Mouse (Mus musculus) myocyte (in vitro differentiated cells): ENCODE results near the gene Alpi. TPM values are rescaled to one million over a fixed set of nuclear protein-coding genes. Genes with fewer than 3 reads are reported as not detected.

Experiments
- H3K27me3 ChIP-seq: one replicate; pipeline ENCODE4 v1.6.1; 2011; ENCODE audit not compliant: control insufficient read depth, insufficient read depth, insufficient read length
- H3K36me3 ChIP-seq: one replicate; pipeline ENCODE4 v1.6.1; 2011; ENCODE audit not compliant: control insufficient read depth, insufficient read depth
- H3K4me2 ChIP-seq: one replicate; pipeline ENCODE4 v1.6.1; 2011; ENCODE audit warnings: low read depth, control low read depth
- H3K4me3 ChIP-seq: one replicate; pipeline ENCODE4 v1.5.1; 2011; ENCODE audit warnings: mild to moderate bottlenecking, control low read depth, moderate library complexity
- H3K79me2 ChIP-seq: one replicate; pipeline ENCODE4 v1.6.1; 2011; ENCODE audit not compliant: control insufficient read depth, insufficient read depth
- H3ac ChIP-seq: one replicate; pipeline ENCODE4 v1.6.1; 2011; ENCODE audit not compliant: control insufficient read depth, insufficient read length
- CEBPB ChIP-seq: IDR thresholded peaks from 2 replicates; pipeline ENCODE4 v1.6.1; 2011; ENCODE audit warnings: mild to moderate bottlenecking, moderate library complexity; ENCODE audit not compliant: poor library complexity, insufficient read depth, severe bottlenecking
- E2F4 ChIP-seq: IDR thresholded peaks from one replicate; pipeline ENCODE4 v1.6.1; 2011; ENCODE audit warnings: mild to moderate bottlenecking, control low read depth, moderate library complexity; ENCODE audit not compliant: insufficient read depth
- MAX ChIP-seq: IDR thresholded peaks from one replicate; pipeline ENCODE4 v1.6.1; 2011; ENCODE audit warnings: low read depth, mild to moderate bottlenecking, control low read depth
- MYOD1 ChIP-seq, 3 experiments: IDR thresholded peaks; one replicate each; pipeline ENCODE4 v1.6.1; 2011; ENCODE audit warnings: control low read depth in 2 of 3, low read depth in 2 of 3, mild to moderate bottlenecking in 2 of 3, moderate library complexity in 1 of 3; ENCODE audit not compliant: insufficient read length in 2 of 3, control insufficient read depth in 1 of 3
- MYOG ChIP-seq, 3 experiments: IDR thresholded peaks; one replicate each; pipeline ENCODE4 v1.6.1; 2011; ENCODE audit warnings: control low read depth in 2 of 3, low read depth in 2 of 3, mild to moderate bottlenecking in 2 of 3; ENCODE audit not compliant: insufficient read length in 2 of 3, control insufficient read depth in 1 of 3, insufficient read depth in 1 of 3
- POLR2A ChIP-seq: IDR thresholded peaks from one replicate; pipeline ENCODE4 v1.6.1; 2011; ENCODE audit warnings: low read depth, mild to moderate bottlenecking, control low read depth, moderate library complexity; ENCODE audit not compliant: insufficient read length
- POLR2AphosphoS2 ChIP-seq: IDR thresholded peaks from one replicate; pipeline ENCODE4 v1.6.1; 2011; ENCODE audit warnings: low read depth, control low read depth; ENCODE audit not compliant: insufficient read length
- REST ChIP-seq: IDR thresholded peaks from one replicate; pipeline ENCODE4 v1.6.1; 2011; ENCODE audit warnings: mild to moderate bottlenecking, control low read depth, moderate library complexity; ENCODE audit not compliant: insufficient read depth, insufficient read length
- SRF ChIP-seq: IDR thresholded peaks from one replicate; pipeline ENCODE4 v1.6.1; 2011; ENCODE audit warnings: low read depth; ENCODE audit not compliant: control insufficient read depth, insufficient read length
- TCF12 ChIP-seq: IDR thresholded peaks from one replicate; pipeline ENCODE4 v1.6.1; 2011; ENCODE audit warnings: mild to moderate bottlenecking, control low read depth; ENCODE audit not compliant: poor library complexity, insufficient read depth, severe bottlenecking
- TCF3 ChIP-seq: IDR thresholded peaks from one replicate; pipeline ENCODE4 v1.6.1; 2011; ENCODE audit warnings: low read depth, control low read depth; ENCODE audit not compliant: insufficient read length
- USF1 ChIP-seq: IDR thresholded peaks from one replicate; pipeline ENCODE4 v1.6.1; 2011; ENCODE audit warnings: low read depth, mild to moderate bottlenecking, control low read depth, moderate library complexity
- polyA plus RNA-seq: library from polyadenylated mRNA; unstranded; fragments of >200 nt; fragmentation: generic; extraction: Trizol; gene quantifications from one replicate; pipeline ENCODE4 v1.2.1, GENCODE M21; 2012; ENCODE audit warnings: missing spikeins

Alpi gene
- polyA plus RNA-seq = 0.32 TPM

- H3K4me3 ChIP-seq = no peak within 1 kb of the TSS
- TF ChIP-seq CEBPB (no peak), POLR2A (no peak), TCF12 (no peak), USF1 (no peak), MYOD1 (IDR thresholded peaks at IDR 0.05; ENCODE audit: control insufficient read depth in 1 of 3, insufficient read length in 2 of 3, low read depth in 2 of 3) (no peak)
- H3K36me3 ChIP-seq = no peaks in the 10 kb centered on the region
- no peaks in the 10 kb centered on the region for H3K79me2 ChIP-seq
- H3K4me2 ChIP-seq = no peak within 1 kb of the TSS
- peaks cover 9% of the 10 kb centered on the region for H3K27me3 ChIP-seq
- H3ac ChIP-seq = no peak within 1 kb of the TSS
These were observed at the start of gene Alpi for GRCm38 (mm10) chr1:87101411-87101810. TSS of gene Alpi (minus strand) at chr1:87101606.

DNA sequence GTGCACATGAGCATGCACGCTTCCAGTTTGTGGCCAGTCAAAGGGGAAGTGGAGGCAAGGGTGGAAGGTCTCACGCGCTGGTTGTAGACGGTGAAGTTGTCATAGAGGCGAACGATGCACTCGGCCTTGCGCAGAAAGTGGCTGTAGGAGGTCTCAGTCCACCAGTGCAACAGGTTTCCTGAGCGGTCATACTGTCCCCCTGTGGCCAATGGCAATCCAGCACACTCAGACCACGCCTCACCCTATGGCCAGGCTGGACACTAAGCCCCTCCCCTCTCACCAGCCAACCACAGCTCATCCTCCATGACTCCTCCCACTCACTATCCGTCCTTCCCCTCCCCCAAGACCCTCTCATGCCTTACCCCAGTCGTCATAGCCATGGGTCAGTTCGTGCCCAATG lies 48.0 kb upstream of the Alpi start:
- no peak for TF ChIP-seq SRF
- TF ChIP-seq MAX = no peak
- TF ChIP-seq USF1 = no peak
- TF ChIP-seq TCF12 = no peak
- no peak for TF ChIP-seq MYOD1 (IDR thresholded peaks at IDR 0.05; ENCODE audit: control insufficient read depth in 1 of 3, insufficient read length in 2 of 3, low read depth in 2 of 3)
- no peak for TF ChIP-seq POLR2AphosphoS2
- TF ChIP-seq E2F4 = no peak
- no peak for TF ChIP-seq REST
- no peak for TF ChIP-seq CEBPB
- TF ChIP-seq MYOG (IDR thresholded peaks at IDR 0.05; ENCODE audit: control insufficient read depth in 1 of 3, insufficient read depth in 1 of 3, insufficient read length in 2 of 3, low read depth in 2 of 3) = no peak
- TF ChIP-seq TCF3 = no peak
- TF ChIP-seq POLR2A = no peak
- no peaks in the 10 kb centered on the region for H3K36me3 ChIP-seq
- H3K27me3 ChIP-seq = peaks cover 58% of the 10 kb centered on the region
- H3K4me2 ChIP-seq = no peak overlapping the region
- H3K79me2 ChIP-seq = no peaks in the 10 kb centered on the region
- H3K4me3 ChIP-seq = no peak overlapping the region
- no peak overlapping the region for H3ac ChIP-seq

DNA sequence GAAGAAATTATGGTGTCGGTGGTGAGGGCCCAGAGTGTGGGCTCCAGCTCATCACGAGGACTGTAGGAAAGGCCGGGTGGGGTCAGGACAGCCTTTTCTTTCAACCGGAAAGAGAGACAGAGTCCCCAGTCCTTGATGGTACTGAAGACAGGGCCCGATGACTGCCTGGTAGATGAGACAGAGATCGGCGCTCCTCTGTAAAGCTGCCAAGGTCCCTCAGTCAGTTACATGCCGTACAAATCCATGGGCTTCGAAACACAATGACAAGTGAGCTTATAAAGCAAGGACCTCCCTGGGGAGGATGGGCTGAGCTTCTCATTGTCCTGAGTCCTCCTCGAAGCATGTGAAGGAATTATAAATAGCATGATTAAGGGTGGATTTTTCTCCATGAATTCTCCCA lies 41.7 kb upstream of the Alpi start:
- no peak overlapping the region for H3K4me3 ChIP-seq
- no peaks in the 10 kb centered on the region for H3K79me2 ChIP-seq
- no peaks in the 10 kb centered on the region for H3K36me3 ChIP-seq
- no peak overlapping the region for H3K4me2 ChIP-seq
- H3ac ChIP-seq = no peak overlapping the region
- H3K27me3 ChIP-seq = peaks cover 12% of the 10 kb centered on the region
- TF ChIP-seq CEBPB = no peak
- no peak for TF ChIP-seq SRF

DNA sequence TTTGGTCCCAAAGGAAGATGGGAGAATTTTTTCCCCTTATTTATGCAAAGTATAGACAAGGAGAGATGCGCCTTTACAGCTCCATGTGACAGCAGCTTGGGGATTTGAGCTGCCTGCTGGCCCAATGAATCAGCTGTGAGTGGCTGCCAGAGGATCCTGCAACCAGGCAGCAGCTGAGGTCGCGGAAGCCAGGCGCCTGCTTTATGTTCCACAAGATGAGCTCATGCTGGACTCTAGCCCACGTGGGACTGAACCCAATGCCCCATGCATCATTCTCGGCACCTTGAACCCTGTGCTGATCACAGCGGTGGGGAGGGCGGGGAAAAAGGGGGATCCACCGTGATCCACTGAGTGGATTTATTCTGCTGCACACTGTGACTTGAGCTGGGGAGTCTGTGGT lies 41.0 kb upstream of the Alpi start:
- no peaks in the 10 kb centered on the region for H3K36me3 ChIP-seq
- H3K4me3 ChIP-seq = no peak overlapping the region
- H3ac ChIP-seq = no peak overlapping the region

DNA sequence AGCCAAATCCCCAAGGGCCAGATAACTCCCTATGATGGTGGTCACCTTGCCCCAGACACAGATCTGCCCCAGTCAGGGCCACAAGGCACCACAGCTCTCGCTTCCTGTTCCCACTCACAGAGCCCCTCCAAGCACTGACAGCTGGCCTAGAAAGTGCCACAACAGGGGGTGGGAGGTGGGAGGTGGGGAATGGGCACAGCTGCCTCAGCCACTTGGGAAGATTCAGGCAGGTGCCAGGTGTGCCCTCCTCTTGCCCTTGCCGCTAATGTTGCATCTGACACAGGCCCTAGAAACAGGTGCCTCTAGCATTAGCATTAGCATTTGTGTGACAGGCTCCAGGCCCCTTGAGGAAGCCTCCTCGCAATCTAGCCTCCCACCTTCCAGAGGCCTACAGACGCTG lies 40.1 kb upstream of the Alpi start:
- Histone ChIP-seq H3ac (no peak overlapping the region), H3K36me3 (no peaks in the 10 kb centered on the region), H3K79me2 (no peaks in the 10 kb centered on the region), H3K4me2 (no peak overlapping the region), H3K27me3 (peaks cover 8% of the 10 kb centered on the region), H3K4me3 (no peak overlapping the region)
- TF ChIP-seq POLR2A (no peak), MYOD1 (IDR thresholded peaks at IDR 0.05; ENCODE audit: control insufficient read depth in 1 of 3, insufficient read length in 2 of 3, low read depth in 2 of 3) (peak in 2 of 3 experiments; percentile 14 to 65), MYOG (IDR thresholded peaks at IDR 0.05; ENCODE audit: control insufficient read depth in 1 of 3, insufficient read depth in 1 of 3, insufficient read length in 2 of 3, low read depth in 2 of 3) (peak in 1 of 3 experiments; percentile 71), USF1 (no peak), E2F4 (no peak), TCF3 (peak; percentile 20), TCF12 (no peak), REST (no peak), SRF (no peak), CEBPB (no peak), MAX (no peak)

More for the DNA sequence above, 41.0 kb upstream of the Alpi start:
- peak overlapping the region; percentile 12 for H3K4me2 ChIP-seq
- no peak for TF ChIP-seq TCF3
- TF ChIP-seq USF1 = peak; percentile 37
- TF ChIP-seq MYOG (IDR thresholded peaks at IDR 0.05; ENCODE audit: control insufficient read depth in 1 of 3, insufficient read depth in 1 of 3, insufficient read length in 2 of 3, low read depth in 2 of 3) = peak; percentile 58 to 76 (median 64)
- TF ChIP-seq E2F4 = no peak
- TF ChIP-seq MYOD1 (IDR thresholded peaks at IDR 0.05; ENCODE audit: control insufficient read depth in 1 of 3, insufficient read length in 2 of 3, low read depth in 2 of 3) = peak in 2 of 3 experiments; percentile 68 to 71
- H3K79me2 ChIP-seq = no peaks in the 10 kb centered on the region
- peaks cover 8% of the 10 kb centered on the region for H3K27me3 ChIP-seq

DNA sequence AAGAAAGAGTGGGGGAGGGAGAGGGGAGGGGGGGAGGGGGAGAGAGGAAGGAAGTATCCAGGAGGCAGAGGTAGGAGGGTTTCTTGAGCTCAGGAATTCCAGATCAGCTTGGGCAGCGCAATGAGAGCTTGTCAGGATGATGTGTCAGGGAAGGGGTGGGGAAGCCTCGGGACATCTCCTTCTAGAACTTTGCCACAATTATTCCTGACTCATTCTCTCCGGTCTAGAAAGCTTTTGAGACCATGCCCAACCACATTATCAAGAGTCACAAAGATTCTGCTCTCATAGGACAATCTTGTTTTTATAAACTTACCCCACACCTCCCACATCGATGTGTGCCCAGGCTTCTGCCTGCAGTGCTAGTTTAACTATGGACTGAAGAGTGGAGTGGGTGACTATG lies 30.4 kb upstream of the Alpi start:
- peak overlapping the region; percentile 26 for H3K4me2 ChIP-seq
- H3ac ChIP-seq = no peak overlapping the region
- H3K4me3 ChIP-seq = no peak overlapping the region
- H3K79me2 ChIP-seq = no peaks in the 10 kb centered on the region
- H3K36me3 ChIP-seq = no peaks in the 10 kb centered on the region
- no peak for TF ChIP-seq E2F4
- TF ChIP-seq TCF12 = no peak
- TF ChIP-seq POLR2AphosphoS2 = no peak
- TF ChIP-seq MYOD1 (IDR thresholded peaks at IDR 0.05; ENCODE audit: control insufficient read depth in 1 of 3, insufficient read length in 2 of 3, low read depth in 2 of 3) = no peak
- no peak for TF ChIP-seq REST
- TF ChIP-seq SRF = no peak
- no peak for TF ChIP-seq POLR2A
- no peak for TF ChIP-seq USF1
- no peak for TF ChIP-seq CEBPB
- no peak for TF ChIP-seq MYOG (IDR thresholded peaks at IDR 0.05; ENCODE audit: control insufficient read depth in 1 of 3, insufficient read depth in 1 of 3, insufficient read length in 2 of 3, low read depth in 2 of 3)
- no peak for TF ChIP-seq TCF3
- TF ChIP-seq MAX = no peak
- H3K27me3 ChIP-seq = peaks cover 11% of the 10 kb centered on the region
